13 mouse cellular contexts compared by ENCODE assay signal in the genomic region with DNA sequence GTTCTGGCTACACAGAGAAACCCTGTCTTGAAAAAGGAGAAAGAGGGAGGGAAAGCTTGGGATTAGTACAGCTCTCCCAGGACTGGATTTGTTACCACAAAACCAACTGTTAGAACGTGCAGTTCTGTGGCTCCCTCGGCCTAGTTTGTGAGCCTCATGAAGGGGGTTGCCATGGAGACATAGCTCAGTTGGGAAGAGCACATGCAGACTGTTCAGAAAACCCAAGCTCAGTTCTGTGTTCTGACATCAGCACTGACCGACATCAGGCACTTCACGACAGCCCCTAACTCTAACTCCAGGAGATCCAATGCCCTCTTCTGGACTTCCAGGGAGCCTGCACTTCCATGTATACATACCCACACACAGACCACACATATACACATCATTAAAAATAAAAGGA. TPM values are rescaled to one million over a fixed set of nuclear protein-coding genes. Genes with fewer than 3 reads are reported as not detected.
A peak's percentile ranks its signal among the peaks of the same experiment; 100 is the strongest.
DNase-seq lines count a peak whose midpoint lies in the region; ATAC-seq and TF ChIP-seq lines count a peak whose summit lies in the region.
"Had no signal": no experiment of that assay in that cellular context is flagged by ENCODE, and none has a peak within 500 bp of the region (broad histone marks: within the 10 kb centered on the region; RNA-seq: fewer than 3 reads in every experiment).

No protein-coding gene starts in this region.

- peaks cover 3% of the 10 kb centered on the region; the same call in 1 of the 2 replicates for H3K4me1 ChIP-seq in liver, embryonic 11.5 days (replicated peaks; ENCODE audit: control insufficient read depth, insufficient read depth, low read length)
- H3K4me1 ChIP-seq in embryonic facial prominence, embryonic 15.5 days, result 0 out of 2 replicates have a peak, but pooled peaks cover 4% of the 10 kb centered on the region
- H3K4me1 ChIP-seq in hindbrain, embryonic 15.5 days (replicated peaks), result no peaks in the 10 kb centered on the region; the same call in 1 of the 2 replicates
- H3K4me1 ChIP-seq in midbrain, embryonic 15.5 days, result peaks cover 9% of the 10 kb centered on the region
- H3K4me1 ChIP-seq in intestine, postnatal 0 days (replicated peaks; ENCODE audit: control insufficient read depth, insufficient read depth, low read length), result no peaks in the 10 kb centered on the region
- H3K4me1 ChIP-seq in kidney, embryonic 14.5 days (ENCODE audit: control insufficient read depth, insufficient read depth, low read length), result no peaks in the 10 kb centered on the region
- H3K4me1 ChIP-seq: limb, embryonic 15.5 days had no signal

- 69% methylated on average over 4 of the region's 4 CpGs for WGBS in liver, embryonic 11.5 days
- 53% methylated on average over 4 of the region's 4 CpGs for WGBS in embryonic facial prominence, embryonic 15.5 days
- WGBS in hindbrain, embryonic 15.5 days, result 21% methylated on average over 4 of the region's 4 CpGs
- 19% methylated on average over 4 of the region's 4 CpGs for WGBS in midbrain, embryonic 15.5 days
- WGBS in intestine, postnatal 0 days, result 66% methylated on average over 4 of the region's 4 CpGs
- 70% methylated on average over 4 of the region's 4 CpGs for WGBS in kidney, embryonic 14.5 days

- H3K27ac ChIP-seq in liver, embryonic 11.5 days (ENCODE audit: low read depth, low read length), result no peak overlapping the region
- no peak overlapping the region for H3K27ac ChIP-seq in embryonic facial prominence, embryonic 15.5 days (replicated peaks)
- H3K27ac ChIP-seq in hindbrain, embryonic 15.5 days (replicated peaks), result no peak overlapping the region
- 0 out of 2 replicates have a peak overlapping the region, but pooled peaks have one; percentile 34 for H3K27ac ChIP-seq in midbrain, embryonic 15.5 days
- H3K27ac ChIP-seq in intestine, postnatal 0 days (ENCODE audit: low read depth, low read length), result no peak overlapping the region
- H3K27ac ChIP-seq in kidney, embryonic 14.5 days (ENCODE audit: low read depth, low read length), result no peak overlapping the region
- H3K27ac ChIP-seq: kidney, postnatal 0 days; limb, embryonic 15.5 days had no signal

- DNase-seq in liver, embryonic 11.5 days (ENCODE audit: low spot score), result no peak
- no peak for DNase-seq in liver
- no peak for DNase-seq in spleen, adult 12 weeks (ENCODE audit: low spot score)
- DNase-seq: cerebellum, adult 8-10 months; lung, postnatal 14 days had no signal

- no peak overlapping the region for H3K9ac ChIP-seq in liver, embryonic 11.5 days (ENCODE audit: low read depth, low read length)
- no peak overlapping the region for H3K9ac ChIP-seq in embryonic facial prominence, embryonic 15.5 days
- no peak overlapping the region for H3K9ac ChIP-seq in hindbrain, embryonic 15.5 days
- H3K9ac ChIP-seq in midbrain, embryonic 15.5 days, result no peak overlapping the region
- no peak overlapping the region for H3K9ac ChIP-seq in intestine, postnatal 0 days (ENCODE audit: low read depth, low read length)
- no peak overlapping the region for H3K9ac ChIP-seq in kidney, embryonic 14.5 days (ENCODE audit: low read depth, low read length)
- H3K9ac ChIP-seq: limb, embryonic 15.5 days had no signal

- H3K4me3 ChIP-seq in liver, embryonic 11.5 days (ENCODE audit: low read depth, low read length), result no peak overlapping the region
- H3K4me3 ChIP-seq in embryonic facial prominence, embryonic 15.5 days (replicated peaks), result no peak overlapping the region
- no peak overlapping the region for H3K4me3 ChIP-seq in hindbrain, embryonic 15.5 days
- no peak overlapping the region for H3K4me3 ChIP-seq in midbrain, embryonic 15.5 days
- H3K4me3 ChIP-seq in intestine, postnatal 0 days (ENCODE audit: low read depth, low read length), result no peak overlapping the region
- H3K4me3 ChIP-seq in kidney, embryonic 14.5 days (ENCODE audit: low read length), result no peak overlapping the region
- H3K4me3 ChIP-seq: limb, embryonic 15.5 days had no signal

- no peaks in the 10 kb centered on the region for H3K27me3 ChIP-seq in liver, embryonic 11.5 days (replicated peaks; ENCODE audit: control insufficient read depth, insufficient read depth, low read length)
- no peaks in the 10 kb centered on the region for H3K27me3 ChIP-seq in embryonic facial prominence, embryonic 15.5 days
- H3K27me3 ChIP-seq in hindbrain, embryonic 15.5 days, result no peaks in the 10 kb centered on the region
- no peaks in the 10 kb centered on the region for H3K27me3 ChIP-seq in midbrain, embryonic 15.5 days (replicated peaks)
- H3K27me3 ChIP-seq in intestine, postnatal 0 days (replicated peaks; ENCODE audit: control insufficient read depth, insufficient read depth, low read length), result no peaks in the 10 kb centered on the region
- H3K27me3 ChIP-seq in kidney, embryonic 14.5 days (ENCODE audit: control insufficient read depth, insufficient read depth, low read length), result no peaks in the 10 kb centered on the region
- H3K27me3 ChIP-seq: limb, embryonic 15.5 days had no signal

- H3K9me3 ChIP-seq in liver, embryonic 11.5 days (ENCODE audit: control insufficient read depth, low read length), result no peaks in the 10 kb centered on the region
- H3K9me3 ChIP-seq in embryonic facial prominence, embryonic 15.5 days (replicated peaks), result no peaks in the 10 kb centered on the region
- no peaks in the 10 kb centered on the region for H3K9me3 ChIP-seq in hindbrain, embryonic 15.5 days
- no peaks in the 10 kb centered on the region for H3K9me3 ChIP-seq in midbrain, embryonic 15.5 days
- H3K9me3 ChIP-seq in intestine, postnatal 0 days (ENCODE audit: control insufficient read depth), result no peaks in the 10 kb centered on the region
- no peaks in the 10 kb centered on the region for H3K9me3 ChIP-seq in kidney, embryonic 14.5 days (ENCODE audit: control insufficient read depth, low read length)
- H3K9me3 ChIP-seq: G1E; limb, embryonic 15.5 days had no signal

- ATAC-seq in liver, embryonic 11.5 days (replicated peaks; ENCODE audit: low FRiP score), result peak; percentile 40; the same call in 1 of the 2 replicates
- ATAC-seq in embryonic facial prominence, embryonic 15.5 days (ENCODE audit: insufficient number of reproducible peaks, low FRiP score, low TSS enrichment, low read depth), result peak; percentile 43; the same call in 1 of the 2 replicates
- ATAC-seq in hindbrain, embryonic 15.5 days (ENCODE audit: low FRiP score, low read depth), result peak; percentile 71; the same call in 1 of the 2 replicates
- peak; percentile 83 for ATAC-seq in midbrain, embryonic 15.5 days (replicated peaks)
- ATAC-seq in intestine, postnatal 0 days, result no peak
- no peak for ATAC-seq in kidney, embryonic 14.5 days (ENCODE audit: low FRiP score, low TSS enrichment)

- TF ChIP-seq CTCF in intestine, postnatal 0 days (IDR thresholded peaks at IDR 0.05; ENCODE audit: low read depth), result no peak

- H3K36me3 ChIP-seq in liver, embryonic 11.5 days (ENCODE audit: control insufficient read depth, insufficient read depth, low read length), result peaks cover 3% of the 10 kb centered on the region; the same call in 1 of the 2 replicates
- no peaks in the 10 kb centered on the region for H3K36me3 ChIP-seq in embryonic facial prominence, embryonic 15.5 days
- H3K36me3 ChIP-seq in hindbrain, embryonic 15.5 days, result no peaks in the 10 kb centered on the region
- H3K36me3 ChIP-seq in midbrain, embryonic 15.5 days (replicated peaks), result 0 out of 2 replicates have a peak, but pooled peaks cover 2% of the 10 kb centered on the region
- H3K36me3 ChIP-seq in intestine, postnatal 0 days (ENCODE audit: control insufficient read depth, insufficient read depth), result no peaks in the 10 kb centered on the region
- H3K36me3 ChIP-seq in kidney, embryonic 14.5 days (ENCODE audit: control insufficient read depth, insufficient read depth, low read length), result no peaks in the 10 kb centered on the region

- no peak overlapping the region for H3K4me2 ChIP-seq in liver, embryonic 11.5 days
- no peak overlapping the region for H3K4me2 ChIP-seq in embryonic facial prominence, embryonic 15.5 days (replicated peaks)
- no peak overlapping the region for H3K4me2 ChIP-seq in hindbrain, embryonic 15.5 days
- H3K4me2 ChIP-seq in midbrain, embryonic 15.5 days, result no peak overlapping the region
- H3K4me2 ChIP-seq in intestine, postnatal 0 days (replicated peaks; ENCODE audit: low read depth), result no peak overlapping the region
- H3K4me2 ChIP-seq in kidney, embryonic 14.5 days (replicated peaks; ENCODE audit: low read depth, low read length), result no peak overlapping the region
- H3K4me2 ChIP-seq: limb, embryonic 15.5 days had no signal

RNA-seq across cellular contexts. Expression of gene Nipa1, which starts 24.7 kb away (rescaled TPM):
- polyA plus RNA-seq in liver, embryonic 11.5 days (2014; fragmentation: Nextera tagmentation; extraction: Ambion mirVana), result 14.5 and 16.2 TPM in 2 replicates
- polyA plus RNA-seq in embryonic facial prominence, embryonic 15.5 days (2015; fragmentation: Nextera tagmentation; extraction: Ambion mirVana), result 8.7 and 9.2 TPM in 2 replicates
- 29.6 and 30.4 TPM in 2 replicates for polyA plus RNA-seq in hindbrain, embryonic 15.5 days (2015; fragmentation: Nextera tagmentation; extraction: Ambion mirVana)
- 29.2 and 30.2 TPM in 2 replicates for polyA plus RNA-seq in midbrain, embryonic 15.5 days (2015; fragmentation: Nextera tagmentation; extraction: Ambion mirVana)
- polyA plus RNA-seq in intestine, postnatal 0 days (2015; fragmentation: Nextera tagmentation; extraction: Ambion mirVana), result 3.7 and 4.0 TPM in 2 replicates
- polyA plus RNA-seq in kidney, embryonic 14.5 days (2014; fragmentation: Nextera tagmentation; extraction: Ambion mirVana), result 3.3 and 4.4 TPM in 2 replicates

RNA-seq across cellular contexts. Expression of gene Nipa2, which starts 32.7 kb away (rescaled TPM):
- polyA plus RNA-seq in liver, embryonic 11.5 days (2014; fragmentation: Nextera tagmentation; extraction: Ambion mirVana), result 42.2 and 44.6 TPM in 2 replicates
- polyA plus RNA-seq in embryonic facial prominence, embryonic 15.5 days (2015; fragmentation: Nextera tagmentation; extraction: Ambion mirVana), result 36.8 and 38.3 TPM in 2 replicates
- polyA plus RNA-seq in hindbrain, embryonic 15.5 days (2015; fragmentation: Nextera tagmentation; extraction: Ambion mirVana), result 35.7 and 40.2 TPM in 2 replicates
- polyA plus RNA-seq in midbrain, embryonic 15.5 days (2015; fragmentation: Nextera tagmentation; extraction: Ambion mirVana), result 31.1 and 31.4 TPM in 2 replicates
- 124 and 142 TPM in 2 replicates for polyA plus RNA-seq in intestine, postnatal 0 days (2015; fragmentation: Nextera tagmentation; extraction: Ambion mirVana)
- polyA plus RNA-seq in kidney, embryonic 14.5 days (2014; fragmentation: Nextera tagmentation; extraction: Ambion mirVana), result 39.8 and 56.1 TPM in 2 replicates

RNA-seq across cellular contexts. Expression of gene Herc2, which starts 55.0 kb away (rescaled TPM):
- polyA plus RNA-seq in liver, embryonic 11.5 days (2014; fragmentation: Nextera tagmentation; extraction: Ambion mirVana), result 18.5 and 19.9 TPM in 2 replicates
- 22.3 and 26.4 TPM in 2 replicates for polyA plus RNA-seq in embryonic facial prominence, embryonic 15.5 days (2015; fragmentation: Nextera tagmentation; extraction: Ambion mirVana)
- 50.4 and 50.7 TPM in 2 replicates for polyA plus RNA-seq in hindbrain, embryonic 15.5 days (2015; fragmentation: Nextera tagmentation; extraction: Ambion mirVana)
- polyA plus RNA-seq in midbrain, embryonic 15.5 days (2015; fragmentation: Nextera tagmentation; extraction: Ambion mirVana), result 53.2 and 56.3 TPM in 2 replicates
- 12.3 and 14.5 TPM in 2 replicates for polyA plus RNA-seq in intestine, postnatal 0 days (2015; fragmentation: Nextera tagmentation; extraction: Ambion mirVana)
- polyA plus RNA-seq in kidney, embryonic 14.5 days (2014; fragmentation: Nextera tagmentation; extraction: Ambion mirVana), result 19.8 and 27.9 TPM in 2 replicates

Comparison
In these comparisons a context has a peak if more than half of its experiments do, and no peak if none do; other contexts are left out.
1. ATAC-seq: peak in liver, embryonic 11.5 days (single experiment), embryonic facial prominence, embryonic 15.5 days (single experiment), hindbrain, embryonic 15.5 days (single experiment) and midbrain, embryonic 15.5 days (single experiment); none in intestine, postnatal 0 days (single experiment) and kidney, embryonic 14.5 days (single experiment).